Mouse (Mus musculus): Measurements from ENCODE around the gene Ednra. TPM values are rescaled to one million over a fixed set of nuclear protein-coding genes. Genes with fewer than 3 reads are reported as not detected.

The Ednra gene
- total RNA-seq (2021) = 10 to 100 TPM; 66.4 to 77.3 TPM

DNA sequence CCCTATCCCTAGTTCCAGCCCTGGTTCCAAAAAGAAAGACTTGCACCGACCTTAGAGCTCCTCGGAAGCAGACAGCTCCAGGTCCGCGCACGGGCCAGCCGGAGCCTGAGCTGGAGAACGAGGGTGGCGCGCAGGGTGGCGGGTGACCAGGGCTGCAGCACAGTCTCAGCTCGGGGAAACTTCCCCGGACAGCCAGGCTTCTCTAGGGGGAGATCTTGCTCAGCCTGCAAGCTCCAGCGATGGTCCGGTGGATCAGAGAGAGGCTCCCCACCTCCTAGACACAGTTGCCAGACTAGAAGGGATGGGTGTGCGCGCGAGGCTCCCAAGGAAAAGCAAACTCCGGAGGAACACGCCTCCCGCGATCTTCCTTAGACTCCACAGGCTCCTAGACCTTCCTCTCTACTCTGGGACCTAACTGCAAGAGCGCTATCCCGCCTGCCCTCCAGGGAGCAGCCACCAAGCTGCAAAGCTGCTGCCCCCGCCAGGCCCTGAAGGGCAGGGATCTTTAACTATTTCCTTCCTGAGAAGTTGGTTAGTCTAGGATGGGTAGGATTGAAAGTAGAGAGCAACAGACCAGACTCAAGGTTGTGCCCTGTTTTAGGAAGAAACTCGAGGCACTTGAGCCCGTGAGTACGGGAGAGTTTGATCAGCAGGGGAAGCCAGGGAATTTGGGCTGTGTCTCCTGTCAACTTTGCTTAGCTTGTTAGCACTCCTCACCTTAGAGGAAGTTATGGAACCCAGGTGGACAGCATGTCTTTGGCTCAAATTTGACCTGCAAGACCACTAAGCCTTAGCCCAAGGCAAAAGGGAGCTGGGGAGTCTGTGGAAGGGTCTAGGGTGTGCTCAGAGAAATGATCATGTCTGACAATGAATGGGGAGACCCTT lies at the start of gene Ednra:
Gene Ednra (minus strand): TSS at position 419 of the 885 bp plus-strand sequence.
- peak; percentile 78 for DNase-seq

DNA sequence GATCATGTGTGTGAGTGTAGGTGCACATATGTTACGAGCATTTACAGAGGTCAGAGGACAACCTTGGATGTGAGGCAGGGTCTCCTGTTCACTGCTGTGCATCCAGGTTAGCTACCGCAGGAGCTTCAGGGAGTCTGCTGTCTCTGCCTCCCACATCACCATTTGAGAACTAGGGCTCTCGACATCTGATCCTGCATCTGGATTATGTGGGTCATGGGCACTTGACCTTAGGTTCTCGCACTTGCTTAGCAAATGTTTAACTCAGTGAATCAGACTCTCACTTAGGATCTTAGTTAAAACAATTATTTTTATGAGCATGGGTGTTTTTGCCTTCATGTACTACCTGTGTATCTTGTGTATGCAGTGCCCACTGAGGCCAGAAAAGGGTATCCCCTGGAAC lies 49.6 kb upstream of the Ednra start:
- DNase-seq = no peak

GRCm38 (mm10) chr8:77773256-77773655 lies 49.0 kb upstream of the Ednra start:
- no peak for DNase-seq

GRCm38 (mm10) chr8:77772210-77772886 lies 48.1 kb upstream of the Ednra start:
- peak; percentile 72 for DNase-seq

DNA sequence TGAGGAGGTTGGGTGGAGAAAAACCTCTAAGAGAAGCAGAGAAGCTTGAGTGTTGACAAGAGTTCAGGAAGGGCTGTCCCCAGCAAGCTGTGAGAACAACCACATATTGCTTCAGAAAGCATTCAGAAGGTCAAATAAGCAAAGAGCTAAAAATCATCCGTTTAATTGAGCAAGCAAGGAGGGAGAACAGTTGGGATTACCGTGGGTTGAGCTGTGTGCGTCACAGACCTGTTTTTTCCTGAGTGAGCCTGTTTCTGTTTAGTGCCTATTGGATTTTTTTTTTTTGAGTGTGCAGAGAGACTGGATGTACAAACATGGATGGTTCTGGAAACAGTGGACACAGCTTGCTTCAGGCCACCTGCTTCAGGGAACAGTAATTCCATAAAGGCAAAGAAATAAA lies 46.7 kb upstream of the Ednra start:
- no peak for DNase-seq

DNA sequence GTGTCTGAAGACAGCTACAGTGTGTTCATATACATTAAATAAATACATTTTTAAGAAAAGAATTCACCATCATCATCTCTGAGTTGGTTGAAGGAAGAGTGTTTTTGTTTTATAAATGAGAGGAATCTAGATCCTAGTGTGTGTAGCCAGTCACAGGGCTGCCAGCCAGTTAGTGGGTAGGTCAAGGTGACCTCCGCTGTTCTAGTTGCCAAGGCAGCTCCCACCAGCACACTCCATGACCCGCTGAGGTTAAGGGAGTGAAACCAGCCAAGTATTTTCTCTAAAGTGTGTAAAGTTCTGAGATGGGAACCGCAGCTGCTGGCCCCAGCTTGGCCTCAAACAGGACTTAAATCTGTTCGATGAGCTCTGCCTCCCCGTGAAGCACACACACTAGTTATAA lies 44.7 kb upstream of the Ednra start:
- peak; percentile 28 for DNase-seq

DNA sequence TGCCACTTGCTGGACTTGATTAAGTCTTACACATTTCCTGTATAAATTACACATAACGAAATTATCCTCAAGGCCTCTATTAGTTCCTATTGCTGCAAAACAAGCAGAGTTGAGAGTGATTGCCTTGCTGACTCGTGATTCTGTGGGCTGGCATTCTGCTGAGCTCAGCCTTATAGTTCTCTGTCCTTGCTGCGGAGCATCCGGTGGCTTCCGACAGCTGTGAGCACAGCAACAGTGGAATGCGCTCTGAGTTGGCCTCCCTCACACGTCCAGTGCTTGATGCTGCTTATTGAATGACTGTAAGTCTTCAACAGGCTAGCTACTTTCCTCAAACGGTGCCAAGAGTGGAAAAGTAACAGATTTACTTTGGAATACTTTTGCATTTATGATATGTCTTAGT lies 40.0 kb upstream of the Ednra start:
- no peak for DNase-seq

GRCm38 (mm10) chr8:77762967-77763366 lies 38.7 kb upstream of the Ednra start:
- DNase-seq = no peak

DNA sequence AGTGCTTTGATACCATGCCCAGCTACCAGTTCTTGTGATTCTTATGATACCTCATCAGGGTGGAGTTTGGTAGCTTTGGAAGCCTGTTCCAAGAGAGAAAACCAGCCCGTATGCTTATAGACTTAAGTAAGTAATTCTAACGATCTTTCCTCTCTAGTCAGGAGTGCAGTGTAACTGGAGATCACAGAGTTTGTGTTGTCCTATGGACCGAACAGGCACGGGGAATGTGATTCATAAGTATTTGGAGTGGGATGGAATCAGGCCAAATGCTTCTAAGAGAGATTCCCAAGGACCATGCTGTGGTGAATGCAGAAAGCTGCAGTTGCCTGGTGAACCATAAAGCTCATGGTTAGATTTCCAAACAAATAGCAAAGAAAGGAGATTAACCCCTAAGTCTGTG lies 31.2 kb upstream of the Ednra start:
- DNase-seq = no peak

- no peak for DNase-seq
Observed at GRCm38 (mm10) chr8:77753796-77754195, 29.5 kb upstream of the Ednra start.

GRCm38 (mm10) chr8:77752041-77752440 lies 27.8 kb upstream of the Ednra start:
- DNase-seq = no peak

- DNase-seq = no peak
Observed at GRCm38 (mm10) chr8:77750407-77750806, 26.1 kb upstream of the Ednra start.

DNA sequence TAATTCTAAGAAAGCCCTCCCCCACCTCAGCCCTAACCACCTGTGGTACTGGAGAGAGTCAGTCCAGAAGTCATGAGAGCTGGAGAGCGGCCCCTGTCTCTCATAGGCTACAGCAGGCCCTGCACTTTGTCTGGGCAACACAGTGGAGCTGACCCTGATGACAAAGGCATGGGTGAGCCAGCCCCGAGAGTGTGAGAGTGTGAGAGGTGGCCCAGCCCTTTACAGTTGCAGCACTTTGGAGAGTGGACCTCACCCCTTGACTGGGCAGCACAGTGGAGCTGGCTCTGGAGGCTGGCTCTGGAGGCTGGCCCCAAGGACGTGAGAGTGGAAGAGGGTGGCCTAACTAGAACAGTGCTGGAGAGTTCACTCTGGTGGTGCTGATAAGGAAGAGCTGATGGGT lies 20.2 kb upstream of the Ednra start:
- no peak for DNase-seq

- no peak for DNase-seq
Observed at GRCm38 (mm10) chr8:77742395-77742794, 18.1 kb upstream of the Ednra start.

DNA sequence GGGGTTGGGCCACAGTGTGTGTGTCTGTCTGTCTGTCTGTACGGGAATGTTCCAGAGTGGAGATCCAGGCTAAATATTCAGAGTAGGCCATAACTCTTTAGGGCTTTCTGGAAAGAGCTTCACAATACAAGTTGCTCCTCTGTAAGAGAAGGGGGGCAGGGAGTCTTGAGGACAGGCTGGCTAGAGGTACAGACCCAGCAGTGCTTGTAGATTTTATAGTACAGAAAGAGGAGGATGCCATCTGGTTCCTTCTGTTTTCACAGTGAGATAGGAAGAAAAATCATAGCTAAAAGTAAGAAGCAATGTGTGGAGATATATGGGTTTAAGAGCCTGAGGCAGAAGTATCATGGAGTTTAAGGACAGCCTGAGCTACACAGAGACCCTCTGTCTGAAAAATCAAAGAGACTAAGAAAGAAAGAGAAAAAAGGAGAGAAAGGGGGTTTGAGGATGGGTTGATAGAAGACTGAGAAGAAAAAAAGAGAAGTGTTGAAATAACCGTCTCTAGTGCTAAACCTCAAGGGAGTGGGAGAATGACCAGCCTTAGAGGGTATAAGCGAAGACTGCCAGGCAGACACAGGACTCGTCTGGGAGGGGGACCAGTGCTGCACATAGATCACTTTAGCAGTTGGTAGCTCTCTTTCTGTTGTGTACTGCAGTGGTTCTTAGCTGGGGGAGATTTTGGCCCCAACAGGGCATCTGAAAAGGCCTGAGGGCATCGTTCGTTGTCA lies 16.9 kb upstream of the Ednra start:
- DNase-seq = no peak

GRCm38 (mm10) chr8:77738419-77738818 lies 14.2 kb upstream of the Ednra start:
- no peak for DNase-seq

- DNase-seq = no peak
Observed at GRCm38 (mm10) chr8:77737327-77737726, 13.1 kb upstream of the Ednra start.

- DNase-seq = no peak
Observed at GRCm38 (mm10) chr8:77733792-77734191, 9.5 kb upstream of the Ednra start.

GRCm38 (mm10) chr8:77732964-77733363 lies 8.7 kb upstream of the Ednra start:
- no peak for DNase-seq

GRCm38 (mm10) chr8:77725406-77725805 lies 1.1 kb upstream of the Ednra start:
- DNase-seq = no peak

GRCm38 (mm10) chr8:77723534-77724045 lies 674 bp downstream of the Ednra start:
- DNase-seq = peak; percentile 77

DNA sequence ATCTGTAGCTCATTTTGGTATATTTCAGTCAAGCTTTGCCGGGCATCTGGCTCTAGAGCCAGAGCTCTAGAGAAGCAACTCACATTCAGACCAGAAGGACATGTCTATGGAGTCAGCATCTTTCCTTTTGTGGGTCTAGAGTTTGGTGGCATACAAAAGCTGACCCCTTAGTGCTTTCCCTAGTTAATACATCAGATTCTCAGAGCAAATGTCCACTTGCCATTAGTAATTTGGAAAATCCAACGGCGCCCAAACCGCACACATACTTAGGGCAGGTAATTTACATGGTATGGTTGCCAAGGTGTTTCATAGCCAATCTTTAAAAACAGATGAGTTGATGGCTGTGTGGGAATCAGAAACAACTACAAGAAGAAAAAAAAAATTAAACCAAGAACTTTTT lies 1.2 kb downstream of the Ednra start:
- DNase-seq = no peak

DNA sequence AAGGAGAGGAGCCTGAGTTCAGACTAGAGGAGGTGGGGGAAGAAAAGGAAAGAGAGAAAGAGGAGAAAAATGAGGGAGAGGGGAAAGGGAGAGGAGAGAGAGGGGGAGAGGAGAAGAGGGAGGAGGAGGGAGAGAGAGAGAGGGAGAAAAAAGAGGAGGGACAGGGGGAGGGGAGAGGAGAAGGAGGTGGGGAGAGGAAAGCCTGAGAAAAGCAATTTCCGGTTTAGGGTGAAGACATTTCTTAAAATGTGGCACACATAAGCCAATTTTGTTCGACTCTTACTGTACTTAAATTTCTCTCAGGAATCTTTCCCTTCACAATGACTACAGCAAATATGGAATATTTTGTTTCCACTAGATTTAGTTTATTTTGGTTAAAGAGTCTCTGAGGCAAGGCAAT lies 5.3 kb downstream of the Ednra start:
- no peak for DNase-seq
